Mouse (Mus musculus) monocyte, adult 5-6 weeks (primary cell): ENCODE data around the gene Gtf2b. TPM values are rescaled to one million over a fixed set of nuclear protein-coding genes. Genes with fewer than 3 reads are reported as not detected.

Source experiments
- ATAC-seq: fragments of 153-309, 156-312 bp; replicated peaks from 2 replicates; pipeline ENCODE4 v1.8.0; 2017; ENCODE audit warnings: mild to moderate bottlenecking; ENCODE audit not compliant: low TSS enrichment, insufficient number of reproducible peaks, severe bottlenecking, poor library complexity, low FRiP score
- total RNA-seq: library from RNA; stranded (forward); fragments of 200-1000, 200-491, 200-594 nt; gene quantifications from 3 replicates; pipeline ENCODE4 v1.2.3, GENCODE M21; 2017

The Gtf2b gene
- total RNA-seq, 1 experiment from 2014 or later, result 203 TPM

GRCm38 (mm10) chr3:142786423-142787072 is 21.7 kb downstream of the Gtf2b start:
- ATAC-seq, result no peak

DNA sequence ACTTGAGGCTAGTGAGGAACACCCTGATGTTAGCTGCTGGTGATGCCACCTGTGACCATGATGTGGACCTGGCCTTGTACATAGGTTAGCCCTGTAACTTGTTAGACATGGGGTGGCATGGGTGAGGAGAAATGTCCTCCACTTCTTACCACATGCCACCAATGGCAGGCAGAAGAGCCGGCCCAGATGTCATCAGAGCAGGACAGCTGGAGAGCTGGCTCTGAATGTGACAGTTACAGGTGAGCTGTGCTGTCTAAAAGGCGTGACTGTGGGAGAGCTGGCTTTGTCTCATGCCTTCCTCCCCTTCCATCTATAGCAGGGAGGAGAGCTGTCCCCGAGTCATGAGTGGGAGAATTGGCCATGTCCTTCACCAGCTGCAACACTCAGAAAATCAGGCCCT is 30.7 kb downstream of the Gtf2b start:
- peak; percentile 53; the same call in 1 of the 2 replicates for ATAC-seq

DNA sequence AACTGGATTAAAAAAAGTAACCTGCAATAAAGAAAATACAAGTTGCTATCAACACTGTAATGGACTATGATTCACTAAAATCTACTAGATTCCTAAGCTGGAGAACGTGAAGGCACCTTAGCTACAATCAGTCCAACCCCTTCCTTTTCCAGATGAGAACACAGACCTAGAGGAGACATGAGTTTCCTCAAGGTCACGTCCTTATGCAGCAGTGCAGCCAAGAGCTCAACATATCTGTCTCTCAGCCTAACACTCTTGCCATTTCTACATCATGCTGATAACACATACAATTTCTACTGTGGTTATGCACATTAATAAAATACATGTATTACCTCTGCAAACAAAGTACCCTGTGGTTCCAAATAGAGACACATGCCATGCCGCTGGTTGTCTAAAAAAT is 46.7 kb downstream of the Gtf2b start:
- ATAC-seq, result no peak

- no peak for ATAC-seq
Measured at GRCm38 (mm10) chr3:142817506-142817905, 52.7 kb downstream of the Gtf2b start.

- no peak for ATAC-seq
Measured at GRCm38 (mm10) chr3:142823606-142824005, 58.8 kb downstream of the Gtf2b start.

DNA sequence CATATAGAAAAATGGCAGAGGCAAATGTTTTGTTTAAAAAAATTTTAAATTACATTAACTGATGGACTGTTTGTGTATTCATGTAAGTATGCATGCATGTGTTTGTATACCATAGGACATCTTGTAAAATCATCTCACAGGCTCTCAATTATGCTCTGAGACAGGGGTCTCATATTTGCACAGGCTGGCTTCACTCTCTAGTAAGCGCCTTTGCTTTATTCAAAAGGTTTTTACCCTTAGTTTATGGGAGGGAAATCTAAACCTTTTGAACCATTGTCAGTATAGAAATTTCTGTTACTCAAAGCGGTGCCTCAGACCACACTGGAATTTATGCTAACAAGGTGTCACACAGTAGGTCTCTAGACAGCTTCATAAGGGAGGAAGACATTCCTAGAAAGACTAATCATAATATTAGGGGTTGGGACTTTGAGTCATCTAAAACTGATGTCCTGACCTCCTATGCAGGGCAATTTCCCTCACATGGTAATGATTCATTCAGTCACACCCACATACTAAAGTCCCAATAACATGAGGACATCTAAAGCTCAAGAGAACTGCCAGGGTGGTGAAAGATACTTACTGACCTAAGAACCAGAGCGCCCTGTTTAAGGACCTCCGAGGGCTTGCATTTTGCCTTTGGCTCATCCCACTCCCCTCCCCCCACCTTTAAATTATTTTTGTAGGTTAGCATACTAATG is 61.8 kb downstream of the Gtf2b start:
- no peak for ATAC-seq

GRCm38 (mm10) chr3:142832910-142833309 is 68.1 kb downstream of the Gtf2b start:
- ATAC-seq, result no peak

Other genes with a start within 250 kb of the Gtf2b start
- gene Gbp7, start 234.7 kb upstream of the Gtf2b start, total RNA-seq, result 13.6 to 60.0 TPM (median 22.9 TPM) in 3 replicates
- 30.7 to 52.2 TPM (median 39.1 TPM) in 3 replicates for gene Gbp3, start 205.0 kb upstream of the Gtf2b start, total RNA-seq
- 0.29 to 0.64 TPM in 2 of 3 replicates, not detected in the other for gene Gbp2b, start 170.2 kb upstream of the Gtf2b start, total RNA-seq
- gene Gbp2, start 144.4 kb upstream of the Gtf2b start, total RNA-seq, result 46.6 to 64.4 TPM (median 57.1 TPM) in 3 replicates
- 1.1 to 5.1 TPM (median 2.5 TPM) in 3 replicates for gene Kyat3, start 64.0 kb upstream of the Gtf2b start, total RNA-seq
- gene Pkn2, start 117.0 kb downstream of the Gtf2b start, total RNA-seq, result 89.2 to 104 TPM (median 91.7 TPM) in 3 replicates